Comparison of ENCODE assay signal across 24 mouse cellular contexts in the genomic region with DNA sequence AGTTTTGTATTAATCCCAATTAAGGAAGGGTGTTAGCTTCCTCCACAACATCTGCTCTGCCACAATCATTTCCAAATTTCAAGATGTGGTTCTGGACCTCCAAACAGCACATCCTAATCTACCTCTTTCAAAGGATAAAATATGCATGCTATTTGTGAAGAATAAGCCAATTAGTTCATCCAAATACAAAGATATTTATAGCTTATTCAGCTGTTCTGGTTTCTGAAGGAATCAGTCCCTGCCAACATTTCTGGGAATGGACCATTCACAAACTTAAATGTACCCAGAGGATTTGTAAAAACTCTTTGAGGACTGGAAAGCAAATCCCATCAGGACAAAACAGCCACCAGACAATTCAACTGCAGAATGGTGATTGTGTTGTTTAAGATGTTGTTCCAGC.
"Had no signal": no experiment of that assay in that cellular context is flagged by ENCODE, and none has a peak within 500 bp of the region (broad histone marks: within the 10 kb centered on the region; RNA-seq: fewer than 3 reads in every experiment).

No protein-coding gene starts in this region.

- ATAC-seq: hindbrain, embryonic 16.5 days; inflammation-experienced regulatory T-cells, adult 6 months; intestine, embryonic 15.5 days had no signal

- H3K4me1 ChIP-seq: heart, embryonic 15.5 days; hindbrain, embryonic 10.5 days; hindbrain, embryonic 12.5 days; intestine, embryonic 15.5 days; limb, embryonic 10.5 days; limb, embryonic 12.5 days; liver, embryonic 13.5 days; liver, embryonic 15.5 days had no signal

- H3K4me3 ChIP-seq: gastrocnemius, adult 2 months; heart, embryonic 13.5 days; heart, embryonic 15.5 days; hindbrain, embryonic 10.5 days; hindbrain, embryonic 12.5 days; intestine, embryonic 15.5 days; layer of hippocampus, adult 2 months; left cerebral cortex, adult 2 months; limb, embryonic 10.5 days; limb, embryonic 12.5 days; liver, embryonic 13.5 days; liver, embryonic 15.5 days had no signal

- DNase-seq: gastrocnemius, adult 2 months; gastrocnemius, postnatal 10 days; gastrocnemius, postnatal 25 days; heart, postnatal 4 days; kidney, adult 18-20 months; kidney, adult 8-10 months; kidney, postnatal 10 days; kidney, postnatal 25 days; kidney, postnatal 4 days; liver; liver, embryonic 13.5 days had no signal

- H3K36me3 ChIP-seq: heart, embryonic 13.5 days; heart, embryonic 15.5 days; hindbrain, embryonic 10.5 days; hindbrain, embryonic 12.5 days; intestine, embryonic 15.5 days; limb, embryonic 10.5 days; limb, embryonic 12.5 days; liver, embryonic 13.5 days; liver, embryonic 15.5 days had no signal

- H3K27ac ChIP-seq: gastrocnemius, adult 2 months; heart, embryonic 13.5 days; heart, embryonic 15.5 days; hindbrain, embryonic 10.5 days; hindbrain, embryonic 12.5 days; hindbrain, embryonic 14.5 days; intestine, embryonic 15.5 days; layer of hippocampus, adult 2 months; left cerebral cortex, adult 2 months; limb, embryonic 10.5 days; limb, embryonic 12.5 days; liver, embryonic 13.5 days; liver, embryonic 15.5 days had no signal

- H3K27me3 ChIP-seq: heart, embryonic 13.5 days; heart, embryonic 15.5 days; hindbrain, embryonic 12.5 days; intestine, embryonic 15.5 days; limb, embryonic 12.5 days; liver, embryonic 13.5 days; liver, embryonic 15.5 days had no signal
